Mouse (Mus musculus) layer of hippocampus, adult 2 months (tissue): ENCODE measurements around the gene Cyp3a41b. TPM values are rescaled to one million over a fixed set of nuclear protein-coding genes. Genes with fewer than 3 reads are reported as not detected.
"Not testable (repeated sequence)": the region's sequence is repeated elsewhere in the genome, so short reads cannot be mapped to it uniquely, and the experiment has no call there.

Experiments
- DNase-seq, 2 experiments: peaks; one replicate each; pipeline ENCODE4 v3.0.0; 2022; ENCODE audit warnings: low spot score in 2 of 2
- H3K27ac ChIP-seq: fragments of 200-600 bp; 2 replicates; pipeline ENCODE4 v1.8.1; 2022
- H3K4me3 ChIP-seq: fragments of 200-600 bp; 2 replicates; pipeline ENCODE4 v1.8.1; 2022; ENCODE audit warnings: mild to moderate bottlenecking
- long read RNA-seq, 2 experiments: library from polyadenylated mRNA; stranded (forward); transcript quantifications; one replicate each; pipeline ENCODE4 v2.0.0; 2021; ENCODE audit warnings: borderline mapping rate in 2 of 2
- total RNA-seq, 2 experiments: library from RNA; stranded (reverse); gene quantifications; 2 replicates each; pipeline ENCODE4 v1.2.3; 2021

Cyp3a41b gene
- total RNA-seq = not detected
- long read RNA-seq, experiment 1 = 0 reads
- long read RNA-seq, experiment 2 = 0 reads

DNA sequence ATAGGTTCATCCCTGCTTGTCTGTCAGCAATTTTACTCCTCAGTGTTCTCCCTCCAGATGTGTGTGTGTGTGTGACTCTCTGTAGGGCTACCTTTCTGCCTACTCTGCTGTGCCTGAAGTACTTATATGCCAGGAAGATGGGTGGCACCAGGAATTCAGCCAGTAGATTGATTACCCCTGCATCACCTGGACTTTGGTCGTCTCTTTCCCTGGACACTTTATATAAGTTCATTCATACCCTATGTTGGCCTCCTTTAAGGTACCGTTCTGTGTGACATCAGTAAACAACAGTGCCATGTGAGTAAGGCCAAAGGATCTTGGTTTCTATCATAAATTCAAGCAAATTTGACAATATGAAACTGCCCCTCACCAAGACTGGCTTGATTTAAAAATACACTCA is at the start of gene Cyp3a41b:
Gene Cyp3a41b, minus strand, starts transcription at position 101 of the 400 bp plus-strand sequence.
- not testable (repeated sequence) for H3K4me3 ChIP-seq, H3K27ac ChIP-seq, DNase-seq

DNA sequence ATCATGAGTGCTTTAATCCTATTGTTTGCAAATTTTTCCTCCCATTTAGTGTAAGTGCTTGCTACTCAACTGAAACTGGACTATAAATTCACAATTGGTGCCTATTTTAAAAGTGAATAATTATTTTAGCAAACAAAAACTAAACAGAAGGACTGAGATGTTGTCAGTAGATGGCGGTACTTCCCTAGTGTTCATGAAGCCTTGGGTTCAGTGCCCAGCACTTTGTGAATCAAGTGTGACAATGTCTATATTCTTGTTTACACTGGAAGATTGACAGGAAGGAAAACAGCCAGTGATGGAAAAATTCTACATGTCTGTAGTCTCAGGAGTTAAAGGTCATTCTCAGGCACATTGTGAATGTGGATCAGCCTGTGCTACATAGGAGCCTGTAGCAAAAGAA is 47.8 kb upstream of the Cyp3a41b start:
- H3K27ac ChIP-seq, DNase-seq, H3K4me3 ChIP-seq: not testable (repeated sequence)

DNA sequence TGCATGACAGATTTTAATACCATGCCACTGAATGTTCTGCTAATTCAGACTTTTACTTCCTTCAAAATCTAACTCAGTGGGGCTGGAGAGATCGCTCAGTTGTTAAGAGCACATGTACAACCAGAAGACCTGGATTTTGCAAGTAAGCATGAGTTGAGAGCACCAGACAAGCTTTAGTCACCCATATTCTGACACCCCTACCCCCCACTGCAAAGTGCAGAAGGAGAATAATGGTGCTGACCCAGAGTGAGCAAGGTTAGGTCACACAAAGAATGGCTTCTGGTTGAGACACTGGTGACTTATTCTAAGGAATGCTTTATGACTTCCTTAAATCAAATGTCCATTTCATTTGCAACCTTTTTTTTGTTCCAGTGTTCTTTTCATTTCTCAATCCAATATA is 20.4 kb upstream of the Cyp3a41b start:
- DNase-seq, H3K27ac ChIP-seq, H3K4me3 ChIP-seq: not testable (repeated sequence)

DNA sequence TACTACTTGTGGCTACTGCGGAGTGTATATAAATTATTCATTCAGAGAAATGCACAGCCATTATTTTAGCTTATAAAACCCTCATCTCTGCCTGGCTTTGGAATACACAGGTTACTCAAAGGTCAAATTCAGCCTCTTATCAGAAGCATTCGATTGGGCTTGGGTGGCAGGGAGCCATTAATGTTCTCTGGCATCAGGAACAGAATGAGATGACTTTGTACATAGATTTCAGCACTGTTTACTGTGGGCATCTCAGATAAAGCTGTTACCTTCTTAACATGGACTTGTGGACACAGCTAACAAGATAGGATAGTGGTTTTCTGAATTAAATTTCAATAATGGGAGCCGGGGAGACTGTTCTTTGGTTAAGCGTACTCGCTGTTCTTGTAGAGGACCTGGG is 13.3 kb upstream of the Cyp3a41b start:
- not testable (repeated sequence) for H3K27ac ChIP-seq, DNase-seq, H3K4me3 ChIP-seq

DNA sequence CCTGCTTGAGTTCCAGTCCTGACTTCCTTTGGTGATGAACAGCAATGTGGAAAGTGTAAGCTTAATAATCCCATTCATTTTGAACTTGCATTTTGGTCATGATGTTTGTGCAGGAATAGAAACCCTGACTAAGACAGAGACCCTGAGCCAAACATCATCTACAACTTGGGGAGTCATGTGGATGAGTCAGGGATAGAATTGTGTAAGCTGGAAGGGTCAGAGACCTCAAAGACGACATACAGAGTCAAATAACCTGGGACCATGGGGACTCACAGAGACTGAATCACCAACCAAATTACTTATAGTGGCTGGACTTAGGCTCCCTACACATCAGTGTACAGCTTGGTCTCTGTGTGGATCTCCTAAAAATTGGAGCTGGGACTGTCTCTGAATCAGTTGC is 7.2 kb downstream of the Cyp3a41b start:
- not testable (repeated sequence) for H3K27ac ChIP-seq, H3K4me3 ChIP-seq, DNase-seq

DNA sequence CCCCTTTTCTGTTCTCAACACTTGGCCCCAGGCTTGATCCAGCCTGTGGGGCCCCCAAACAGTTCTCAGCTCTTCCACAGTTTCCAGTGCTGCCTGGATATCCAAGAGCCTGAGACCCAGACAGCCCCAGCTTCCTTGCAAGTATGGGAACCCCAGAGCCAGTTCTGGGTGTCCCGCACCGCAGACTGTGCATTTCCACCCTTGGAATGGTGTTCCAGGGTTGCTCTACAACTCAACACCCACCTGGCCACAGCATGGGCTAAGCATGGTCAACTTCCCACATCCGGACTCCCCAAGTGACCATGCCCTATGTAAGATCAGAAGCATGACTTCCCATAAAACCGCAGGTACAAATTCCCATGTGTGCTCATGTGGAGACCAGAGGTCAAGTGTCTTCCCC is 8.9 kb downstream of the Cyp3a41b start:
- not testable (repeated sequence) for DNase-seq, H3K27ac ChIP-seq, H3K4me3 ChIP-seq

DNA sequence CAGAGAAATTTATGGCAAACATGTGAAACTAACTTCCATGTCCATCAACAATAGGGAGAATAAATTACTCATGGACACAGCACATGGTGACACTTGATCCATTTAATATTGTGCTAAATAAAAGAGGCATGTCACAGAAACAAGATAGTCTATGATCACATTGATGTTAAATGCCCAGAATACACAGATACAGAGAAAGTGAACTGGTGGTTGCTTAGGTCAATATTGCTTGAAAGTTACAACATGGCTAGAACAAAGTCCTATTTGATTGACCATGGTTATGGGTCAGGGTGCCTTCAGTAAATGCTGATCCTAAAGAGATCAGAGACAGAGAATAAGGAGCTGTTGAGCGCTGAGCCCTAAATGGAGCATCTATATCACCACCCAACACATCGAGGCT is 12.6 kb downstream of the Cyp3a41b start:
- not testable (repeated sequence) for H3K4me3 ChIP-seq, DNase-seq, H3K27ac ChIP-seq

Other genes with a start within 250 kb of the Cyp3a41b start
- not detected for gene Cyp3a57, start 239.5 kb downstream of the Cyp3a41b start, total RNA-seq
- gene Cyp3a16, start 115.0 kb downstream of the Cyp3a41b start, total RNA-seq = not detected
- not detected for gene Cyp3a41a, start 135.4 kb upstream of the Cyp3a41b start, total RNA-seq
- gene Cyp3a44, start 221.1 kb upstream of the Cyp3a41b start, total RNA-seq = not detected